Mouse (Mus musculus) heart, embryonic 11.5 days (tissue): ENCODE results near the gene Manbal. TPM values are rescaled to one million over a fixed set of nuclear protein-coding genes. Genes with fewer than 3 reads are reported as not detected.

ENCODE experiments used
- ATAC-seq: fragments of 200-750 bp; cut with Nextera tagmentation; replicated peaks from 2 replicates; pipeline ENCODE4 v1.8.0; 2017; ENCODE audit warnings: moderate library complexity; ENCODE audit not compliant: insufficient number of reproducible peaks, low FRiP score, low TSS enrichment
- H3K27ac ChIP-seq: fragments of 300-500 bp; sonication (generic); 2 replicates; pipeline ENCODE4 v1.5.1; 2014; ENCODE audit warnings: mild to moderate bottlenecking, low read depth, low read length
- H3K27me3 ChIP-seq: fragments of 300-500 bp; sonication (generic); 2 replicates; pipeline ENCODE4 v1.6.1; 2014; ENCODE audit warnings: mild to moderate bottlenecking, low read length, mixed read lengths; ENCODE audit not compliant: control insufficient read depth, insufficient read depth
- H3K36me3 ChIP-seq: fragments of 300-500 bp; sonication (generic); 2 replicates; pipeline ENCODE4 v1.6.1; 2014; ENCODE audit warnings: mild to moderate bottlenecking, low read length, moderate library complexity, mixed read lengths; ENCODE audit not compliant: control insufficient read depth, insufficient read depth
- H3K4me1 ChIP-seq: fragments of 300-500 bp; sonication (generic); 2 replicates; pipeline ENCODE4 v1.6.1; 2014; ENCODE audit warnings: low read length; ENCODE audit not compliant: control insufficient read depth, insufficient read depth
- H3K4me2 ChIP-seq: fragments of 300-500 bp; sonication (generic); 2 replicates; pipeline ENCODE4 v1.6.1; 2014; ENCODE audit warnings: mild to moderate bottlenecking, moderate library complexity
- H3K4me3 ChIP-seq: fragments of 300-500 bp; sonication (generic); 2 replicates; pipeline ENCODE4 v1.5.1; 2014; ENCODE audit warnings: low read depth, low read length
- H3K9ac ChIP-seq: fragments of 300-500 bp; sonication (generic); 2 replicates; pipeline ENCODE4 v1.6.1; 2014; ENCODE audit warnings: mild to moderate bottlenecking, low read depth, low read length, moderate library complexity
- H3K9me3 ChIP-seq: fragments of 300-500 bp; sonication (generic); replicated peaks from 2 replicates; pipeline ENCODE4 v1.6.1; 2016; ENCODE audit warnings: low read length; ENCODE audit not compliant: control insufficient read depth
- WGBS: fragments of 180-500 bp; shearing (Covaris S2); extraction: QIAGEN DNeasy Blood & Tissue Kit; methylation state at CpG from one replicate; pipeline ENCODE4 v1.1.7; 2014; ENCODE audit not compliant: insufficient replicate concordance; 5-methylcytosine and 5-hydroxymethylcytosine counted together
- polyA plus RNA-seq: library from polyadenylated mRNA; unstranded; fragments of >200 nt; fragmentation: Nextera tagmentation; extraction: Ambion mirVana; gene quantifications from 2 replicates; pipeline ENCODE4 v1.2.1, GENCODE M21; 2014

The Manbal gene
- polyA plus RNA-seq, 1 experiment from 2014 or later, result 29.8 TPM

DNA sequence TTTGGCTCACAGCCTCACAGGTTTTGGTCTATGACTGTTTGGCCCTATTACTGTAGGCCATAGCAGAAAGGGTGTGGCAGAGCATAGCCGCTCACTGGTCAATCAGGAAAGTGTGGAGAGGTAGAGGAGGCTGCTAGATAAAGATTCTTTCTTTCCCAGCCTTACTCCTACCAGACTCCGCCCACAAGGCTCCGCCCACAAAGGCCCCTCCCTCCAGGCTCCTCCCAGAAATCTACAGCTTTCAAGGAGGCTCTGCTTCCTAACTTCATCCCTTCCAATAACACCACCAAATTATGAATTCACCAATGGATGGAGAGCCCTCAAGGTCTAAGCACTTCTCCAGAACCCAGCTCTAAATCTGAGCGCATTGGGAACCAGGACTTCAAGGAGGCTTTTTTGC lies 14.2 kb upstream of the Manbal start:
- no peak overlapping the region for H3K27ac ChIP-seq
- H3K27me3 ChIP-seq, result no peaks in the 10 kb centered on the region
- H3K9ac ChIP-seq, result no peak overlapping the region
- H3K9me3 ChIP-seq, result no peaks in the 10 kb centered on the region
- no peak overlapping the region for H3K4me2 ChIP-seq
- no peak for ATAC-seq
- 58% methylated on average over 4 of the region's 4 CpGs for WGBS
- H3K4me1 ChIP-seq, result no peaks in the 10 kb centered on the region
- no peaks in the 10 kb centered on the region for H3K36me3 ChIP-seq
- no peak overlapping the region for H3K4me3 ChIP-seq

GRCm38 (mm10) chr2:157354106-157354505 lies 13.3 kb upstream of the Manbal start:
- H3K4me3 ChIP-seq, result no peak overlapping the region
- no peak overlapping the region for H3K27ac ChIP-seq
- no peak for ATAC-seq
- no peaks in the 10 kb centered on the region for H3K36me3 ChIP-seq
- no peaks in the 10 kb centered on the region for H3K9me3 ChIP-seq
- H3K4me2 ChIP-seq, result no peak overlapping the region
- H3K9ac ChIP-seq, result no peak overlapping the region
- H3K27me3 ChIP-seq, result no peaks in the 10 kb centered on the region
- 83% methylated on average over 3 of the region's 3 CpGs for WGBS
- H3K4me1 ChIP-seq, result no peaks in the 10 kb centered on the region

- 79% methylated on average over 5 of the region's 5 CpGs for WGBS
- no peaks in the 10 kb centered on the region for H3K9me3 ChIP-seq
- H3K27me3 ChIP-seq, result no peaks in the 10 kb centered on the region
- no peak overlapping the region for H3K4me3 ChIP-seq
- no peak overlapping the region for H3K4me2 ChIP-seq
- no peaks in the 10 kb centered on the region for H3K36me3 ChIP-seq
- no peak for ATAC-seq
- H3K9ac ChIP-seq, result no peak overlapping the region
- H3K27ac ChIP-seq, result no peak overlapping the region
- H3K4me1 ChIP-seq, result peaks cover 5% of the 10 kb centered on the region; the same call in 1 of the 2 replicates
Observed at GRCm38 (mm10) chr2:157360028-157360427, 7.4 kb upstream of the Manbal start.

DNA sequence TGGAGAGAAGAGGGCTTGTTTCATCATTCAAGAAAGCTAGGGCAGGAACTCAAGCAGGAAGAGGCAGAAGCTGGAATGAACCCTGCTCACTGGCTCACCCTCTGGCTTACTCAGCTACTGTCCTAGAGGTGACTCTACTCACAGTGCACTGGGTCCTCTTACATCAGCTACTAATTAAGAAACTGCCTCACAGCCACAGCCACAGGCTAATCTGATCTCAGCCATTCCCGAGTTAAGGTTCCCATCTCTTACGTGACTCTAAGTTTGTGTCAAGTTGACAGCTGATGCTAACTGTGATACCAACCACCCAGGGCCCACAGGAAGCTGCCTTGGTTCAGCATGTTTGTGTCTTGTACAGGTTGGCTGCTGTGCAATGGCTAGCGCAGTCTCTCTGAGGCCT lies 4.4 kb upstream of the Manbal start:
- peaks cover 10% of the 10 kb centered on the region for H3K4me1 ChIP-seq
- no peak overlapping the region for H3K9ac ChIP-seq
- 64% methylated on average over 3 of the region's 3 CpGs for WGBS
- no peak overlapping the region for H3K27ac ChIP-seq
- no peak for ATAC-seq
- no peak overlapping the region for H3K4me3 ChIP-seq
- no peaks in the 10 kb centered on the region for H3K27me3 ChIP-seq
- H3K4me2 ChIP-seq, result no peak overlapping the region
- no peaks in the 10 kb centered on the region for H3K9me3 ChIP-seq
- H3K36me3 ChIP-seq, result no peaks in the 10 kb centered on the region

GRCm38 (mm10) chr2:157366762-157367161 lies 632 bp upstream of the Manbal start:
- Histone ChIP-seq H3K9ac (peak overlapping the region; percentile 94), H3K27ac (no peak overlapping the region), H3K36me3 (no peaks in the 10 kb centered on the region), H3K4me3 (peak overlapping the region; percentile 90), H3K4me2 (peak overlapping the region; percentile 91), H3K9me3 (no peaks in the 10 kb centered on the region), H3K27me3 (no peaks in the 10 kb centered on the region), H3K4me1 (peaks cover 20% of the 10 kb centered on the region)
- WGBS, result 59% methylated on average over 9 of the region's 9 CpGs
- no peak for ATAC-seq

GRCm38 (mm10) chr2:157367991-157368390 lies 597 bp downstream of the Manbal start:
- no peaks in the 10 kb centered on the region for H3K27me3 ChIP-seq
- H3K36me3 ChIP-seq, result no peaks in the 10 kb centered on the region
- peak overlapping the region; percentile 81 for H3K27ac ChIP-seq
- WGBS, result 5% methylated on average over 13 of the region's 13 CpGs
- 0 out of 2 replicates have a peak, but pooled peaks have one; percentile 19 for ATAC-seq
- H3K4me1 ChIP-seq, result peaks cover 25% of the 10 kb centered on the region
- H3K4me3 ChIP-seq, result peak overlapping the region; percentile 90
- peak overlapping the region; percentile 91 for H3K4me2 ChIP-seq
- H3K9ac ChIP-seq, result peak overlapping the region; percentile 94
- H3K9me3 ChIP-seq, result no peaks in the 10 kb centered on the region

DNA sequence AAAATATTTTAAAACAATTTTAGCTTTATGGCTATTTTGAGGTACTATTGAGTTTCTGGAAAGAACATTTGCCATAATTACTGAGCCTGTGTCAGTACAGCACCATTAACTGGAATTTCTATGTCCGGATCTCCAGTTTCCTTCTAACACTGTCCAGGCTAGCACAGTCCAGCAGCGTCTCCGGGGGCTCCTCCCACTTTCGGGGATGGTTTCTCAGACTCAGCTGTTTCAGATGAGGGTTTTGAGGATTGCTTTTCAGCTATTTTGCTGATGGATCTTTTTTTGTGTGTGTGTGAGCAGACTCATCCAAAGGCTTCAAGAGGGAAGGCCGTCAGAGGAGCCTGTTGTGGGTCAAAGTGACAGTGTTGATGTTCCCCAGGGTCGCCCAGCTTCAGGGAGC lies 4.3 kb downstream of the Manbal start:
- Histone ChIP-seq H3K27me3 (no peaks in the 10 kb centered on the region), H3K4me1 (peaks cover 40% of the 10 kb centered on the region), H3K36me3 (no peaks in the 10 kb centered on the region), H3K9me3 (no peaks in the 10 kb centered on the region), H3K9ac (no peak overlapping the region), H3K4me2 (no peak overlapping the region), H3K27ac (no peak overlapping the region; the same call in 1 of the 2 replicates), H3K4me3 (no peak overlapping the region)
- no peak for ATAC-seq
- WGBS, result 47% methylated on average over 6 of the region's 6 CpGs

GRCm38 (mm10) chr2:157373681-157374080 lies 6.3 kb downstream of the Manbal start:
- no peak overlapping the region for H3K4me3 ChIP-seq
- no peak for ATAC-seq
- no peak overlapping the region for H3K4me2 ChIP-seq
- peaks cover 38% of the 10 kb centered on the region for H3K4me1 ChIP-seq
- no peaks in the 10 kb centered on the region for H3K27me3 ChIP-seq
- 70% methylated on average over 3 of the region's 3 CpGs for whole genome bisulfite sequencing
- no peak overlapping the region for H3K9ac ChIP-seq
- H3K9me3 ChIP-seq, result no peaks in the 10 kb centered on the region
- no peak overlapping the region for H3K27ac ChIP-seq
- H3K36me3 ChIP-seq, result no peaks in the 10 kb centered on the region

DNA sequence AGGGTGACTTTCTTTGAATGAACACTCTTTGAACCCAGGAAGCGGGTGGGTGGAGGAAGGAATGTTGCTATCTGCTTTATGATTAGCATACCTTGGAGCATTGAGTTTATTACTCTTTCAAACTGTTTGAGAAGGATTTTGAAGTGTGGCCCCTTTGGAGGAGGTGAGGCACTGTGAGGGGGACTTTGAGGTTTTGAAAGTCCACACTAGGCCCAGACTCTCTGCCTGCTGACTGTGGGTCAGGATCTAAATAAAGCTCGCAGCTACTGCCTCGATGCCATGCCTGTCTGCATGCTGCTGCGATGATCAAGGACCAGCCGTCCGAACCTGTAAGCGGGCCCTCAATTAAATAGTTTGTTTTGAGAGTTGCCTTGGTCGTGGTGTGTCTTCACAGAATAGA lies 7.7 kb downstream of the Manbal start:
- 49% methylated on average over 7 of the region's 8 CpGs for WGBS

More for the DNA sequence above, 7.7 kb downstream of the Manbal start:
- no peaks in the 10 kb centered on the region for H3K27me3 ChIP-seq
- no peak overlapping the region for H3K4me2 ChIP-seq
- no peaks in the 10 kb centered on the region for H3K36me3 ChIP-seq
- H3K4me1 ChIP-seq, result peaks cover 36% of the 10 kb centered on the region
- no peak overlapping the region for H3K4me3 ChIP-seq
- no peak for ATAC-seq
- H3K27ac ChIP-seq, result no peak overlapping the region
- no peak overlapping the region for H3K9ac ChIP-seq
- H3K9me3 ChIP-seq, result no peaks in the 10 kb centered on the region
